26 mouse cellular contexts compared by ENCODE assay signal in the genomic region with DNA sequence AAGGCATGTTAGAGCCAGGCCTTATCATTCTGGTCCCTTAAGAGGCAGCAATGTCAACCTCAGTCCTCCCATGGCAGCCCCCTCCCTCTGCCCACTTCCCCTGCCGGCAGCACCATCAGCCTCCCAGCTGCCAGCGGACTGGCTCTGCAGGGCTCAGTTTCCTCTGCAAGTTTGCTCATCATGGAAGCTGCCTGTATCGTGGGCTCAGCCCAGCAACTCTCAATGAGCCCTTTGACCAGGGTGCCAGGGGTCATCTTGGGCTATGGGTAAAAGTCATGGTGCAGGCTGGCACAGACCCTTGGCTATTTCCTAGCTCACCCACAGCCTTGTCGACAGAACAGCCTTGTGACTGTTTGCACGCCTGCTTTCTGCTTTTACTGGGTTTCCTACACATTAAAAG. TPM values are rescaled to one million over a fixed set of nuclear protein-coding genes. Genes with fewer than 3 reads are reported as not detected.
DNase-seq lines count a peak whose midpoint lies in the region; ATAC-seq and TF ChIP-seq lines count a peak whose summit lies in the region.
"Had no signal": no experiment of that assay in that cellular context is flagged by ENCODE, and none has a peak within 500 bp of the region (broad histone marks: within the 10 kb centered on the region; RNA-seq: fewer than 3 reads in every experiment).

No protein-coding gene starts in this region.

- peak overlapping the region; percentile 92 for H3K27ac ChIP-seq in heart, embryonic 13.5 days (replicated peaks)
- H3K27ac ChIP-seq in left cerebral cortex, adult 2 months: peak overlapping the region; percentile 3; the same call in 1 of the 2 replicates
- H3K27ac ChIP-seq: embryonic facial prominence, embryonic 13.5 days; forebrain, embryonic 10.5 days; forebrain, embryonic 15.5 days; hindbrain, embryonic 15.5 days; liver, embryonic 14.5 days; macrophage had no signal

- H3K4me2 ChIP-seq in heart, embryonic 13.5 days: peak overlapping the region; percentile 25; the same call in 1 of the 2 replicates
- H3K4me2 ChIP-seq: embryonic facial prominence, embryonic 13.5 days; forebrain, embryonic 15.5 days; hindbrain, embryonic 15.5 days had no signal

- H3K36me3 ChIP-seq in heart, embryonic 13.5 days: no peaks in the 10 kb centered on the region
- H3K36me3 ChIP-seq: embryonic facial prominence, embryonic 13.5 days; forebrain, embryonic 10.5 days; forebrain, embryonic 15.5 days; hindbrain, embryonic 15.5 days had no signal

- WGBS in heart, embryonic 13.5 days: 36% methylated on average over 5 of the region's 5 CpGs

- peak; percentile 86 for DNase-seq in heart, adult 11 months
- DNase-seq in heart, adult 9 months (ENCODE audit: low spot score in 2 of 2): no peak
- DNase-seq in heart, postnatal 14 days: no peak
- no peak for DNase-seq in left cerebral cortex, adult 2 months (ENCODE audit: extremely low spot score in 1 of 2, low spot score in 2 of 2)
- DNase-seq in left cerebral cortex, adult 18-20 months (ENCODE audit: low spot score in 2 of 2): no peak
- DNase-seq in kidney, adult 9 months: no peak
- DNase-seq: adrenal gland, postnatal 25 days; cerebellum, adult 9-10 months; kidney, adult 18-20 months; kidney, postnatal 36 days; layer of hippocampus, postnatal 36 days; liver; lung, adult 2 months; midbrain, embryonic 14.5 days; right cerebral cortex, postnatal 25 days; thymus, postnatal 14 days had no signal

- no peak for TF ChIP-seq CTCF in left cerebral cortex, adult 2 months (IDR thresholded peaks at IDR 0.05)

- ATAC-seq in heart, embryonic 13.5 days (ENCODE audit: extremely low read depth, insufficient number of reproducible peaks, low FRiP score, low TSS enrichment): no peak
- ATAC-seq: CD4-positive, CD25-positive, alpha-beta regulatory T cell, adult 4 months; forebrain, embryonic 15.5 days had no signal

- H3K27me3 ChIP-seq in heart, embryonic 13.5 days (replicated peaks): no peaks in the 10 kb centered on the region
- H3K27me3 ChIP-seq: embryonic facial prominence, embryonic 13.5 days; forebrain, embryonic 15.5 days; hindbrain, embryonic 15.5 days had no signal

- intact Hi-C loops in heart, postnatal 14 days (cut with DNase I): no loop called here
- intact Hi-C loops in left cerebral cortex, adult 2 months (cut with DNase I): no loop called here

- no peak overlapping the region for H3K4me3 ChIP-seq in heart, embryonic 13.5 days
- H3K4me3 ChIP-seq in left cerebral cortex, adult 2 months: no peak overlapping the region
- H3K4me3 ChIP-seq: embryonic facial prominence, embryonic 13.5 days; forebrain, embryonic 10.5 days; forebrain, embryonic 15.5 days; hindbrain, embryonic 15.5 days had no signal

- H3K9ac ChIP-seq in heart, embryonic 13.5 days: no peak overlapping the region
- H3K9ac ChIP-seq: embryonic facial prominence, embryonic 13.5 days; forebrain, embryonic 15.5 days; hindbrain, embryonic 15.5 days; liver, embryonic 14.5 days had no signal

- peaks cover 58% of the 10 kb centered on the region for H3K4me1 ChIP-seq in heart, embryonic 13.5 days
- H3K4me1 ChIP-seq: forebrain, embryonic 15.5 days had no signal

- no peaks in the 10 kb centered on the region for H3K9me3 ChIP-seq in heart, embryonic 13.5 days
- H3K9me3 ChIP-seq: embryonic facial prominence, embryonic 13.5 days; forebrain, embryonic 10.5 days; forebrain, embryonic 15.5 days; hindbrain, embryonic 15.5 days had no signal

RNA-seq across cellular contexts. Expression of gene Efr3b, which starts 14.4 kb away (rescaled TPM):
- polyA plus RNA-seq in heart, embryonic 13.5 days (2015; fragmentation: Nextera tagmentation; extraction: Ambion mirVana): 5.9 and 6.2 TPM in 2 replicates
- 10 to 100 TPM in 1 of 2 experiments, 1 to 10 TPM in 1; 9.4 to 10.1 TPM for total RNA-seq in heart, postnatal 14 days (2021)
- 100 to 1,000 TPM; 104 to 114 TPM for total RNA-seq in left cerebral cortex, adult 2 months (2021)
- total RNA-seq in left cerebral cortex, adult 18-20 months (2021): 100 to 1,000 TPM; 110 to 114 TPM
- total RNA-seq: monocyte, adult 5-6 weeks; neutrophil, adult 5-6 weeks had no signal

RNA-seq across cellular contexts. Expression of gene Dnajc27, which starts 58.0 kb away (rescaled TPM):
- 7.8 and 8.0 TPM in 2 replicates for polyA plus RNA-seq in heart, embryonic 13.5 days (2015; fragmentation: Nextera tagmentation; extraction: Ambion mirVana)
- 1 to 10 TPM; 6.2 to 6.6 TPM for total RNA-seq in heart, postnatal 14 days (2021)
- total RNA-seq in left cerebral cortex, adult 2 months (2021): 10 to 100 TPM; 91.0 to 95.8 TPM
- total RNA-seq in left cerebral cortex, adult 18-20 months (2021): 10 to 100 TPM; 96.7 to 97.1 TPM

Comparison
In these comparisons a context has a peak if more than half of its experiments do, and no peak if none do; other contexts are left out.
1. RNA of gene Efr3b, which starts 14.4 kb away (total RNA-seq): 104 to 114 TPM in left cerebral cortex, adult 2 months and 110 to 114 TPM in left cerebral cortex, adult 18-20 months; 9.4 to 10.1 TPM in heart, postnatal 14 days; every median in the first group is over 4 times any median in the second.
2. RNA of gene Dnajc27, which starts 58.0 kb away (total RNA-seq): 96.7 to 97.1 TPM in left cerebral cortex, adult 18-20 months and 91.0 to 95.8 TPM in left cerebral cortex, adult 2 months; 6.2 to 6.6 TPM in heart, postnatal 14 days; every median in the first group is over 10 times any median in the second.